ENCODE assay signal across 8 mouse cellular contexts in genomic region chr9:57262795-57263684, GRCm38 (mm10). TPM values are rescaled to one million over a fixed set of nuclear protein-coding genes. Genes with fewer than 3 reads are reported as not detected.
DNase-seq lines count a peak whose midpoint lies in the region; ATAC-seq and TF ChIP-seq lines count a peak whose summit lies in the region.

No protein-coding gene starts in this region.

- peaks cover 11 to 20% of the 10 kb centered on the region in 2 experiments for H3K36me3 ChIP-seq in CH12.LX (replicated peaks in 1 of 2; ENCODE audit: control insufficient read depth in 1 of 2, insufficient read depth in 1 of 2, low read length in 1 of 2)
- no peaks in the 10 kb centered on the region for H3K36me3 ChIP-seq in forebrain, embryonic 16.5 days (ENCODE audit: control insufficient read depth, insufficient read depth)
- H3K36me3 ChIP-seq in liver, embryonic 16.5 days (ENCODE audit: control insufficient read depth, insufficient read depth) = peaks cover 11% of the 10 kb centered on the region

- no peak; the same call in 1 of the 2 replicates for TF ChIP-seq RAD21 in CH12.LX (IDR thresholded peaks at IDR 0.05; ENCODE audit: low read depth, low read length)

- in situ Hi-C loops in CH12.LX (cut with MboI; ENCODE audit: low pct_ligation_motif_present, low pct_unique_long_range_greater_than_20kb, low sequenced_read_pairs) = loop anchor here (5.0 kb wide), 1 partner anchor 79 kb away; no protein-coding TSS in a partner anchor

- no peak for ATAC-seq in forebrain, embryonic 16.5 days
- ATAC-seq in liver, embryonic 16.5 days (ENCODE audit: low read depth) = no peak

- peak; percentile 69 for DNase-seq in embryo, embryonic 10 days (ENCODE audit: low spot score)
- no peak for DNase-seq in embryo, embryonic 10.5 days (ENCODE audit: low spot score)
- no peak for DNase-seq in CH12.LX (ENCODE audit: extremely low read depth)
- DNase-seq in left cerebral cortex, postnatal 10 days (ENCODE audit: extremely low spot score in 1 of 2, low spot score in 2 of 2) = no peak
- DNase-seq in gastrocnemius, postnatal 4 days (ENCODE audit: low spot score in 2 of 2) = no peak
- no peak for DNase-seq in gastrocnemius, postnatal 25 days

- peaks cover 43% of the 10 kb centered on the region for H3K79me2 ChIP-seq in CH12.LX (replicated peaks; ENCODE audit: control insufficient read depth, extremely low read depth, insufficient read depth, poor library complexity, severe bottlenecking)

- intact Hi-C loops in left cerebral cortex, postnatal 10 days (cut with DNase I) = no loop called here

- H3K9ac ChIP-seq in CH12.LX (ENCODE audit: insufficient read depth, low read depth) = peak overlapping the region; percentile 49
- peak overlapping the region; percentile 75 for H3K9ac ChIP-seq in forebrain, embryonic 16.5 days (replicated peaks; ENCODE audit: low read depth, low read length)
- peak overlapping the region; percentile 97 for H3K9ac ChIP-seq in liver, embryonic 16.5 days (ENCODE audit: low read depth, low read length)

- peak overlapping the region; percentile 46 to 93 (median 67) for H3K4me3 ChIP-seq in CH12.LX (replicated peaks in 1 of 3; ENCODE audit: low read depth in 2 of 3, low read length in 2 of 3, poor library complexity in 1 of 3)
- peak overlapping the region; percentile 68 for H3K4me3 ChIP-seq in forebrain, embryonic 16.5 days (replicated peaks; ENCODE audit: low read length)
- H3K4me3 ChIP-seq in liver, embryonic 16.5 days (ENCODE audit: low read depth, low read length) = peak overlapping the region; percentile 90

- peak overlapping the region; percentile 23; the same call in 1 of the 2 replicates for H3K4me2 ChIP-seq in CH12.LX (ENCODE audit: insufficient read depth, low read depth, poor library complexity, severe bottlenecking)
- H3K4me2 ChIP-seq in forebrain, embryonic 16.5 days (ENCODE audit: low read length) = peak overlapping the region; percentile 98
- peak overlapping the region; percentile 92 for H3K4me2 ChIP-seq in liver, embryonic 16.5 days (ENCODE audit: low read depth, low read length)

- peak overlapping the region; percentile 42 for H3K27ac ChIP-seq in CH12.LX (ENCODE audit: insufficient read depth, low read depth)
- no peak overlapping the region for H3K27ac ChIP-seq in forebrain, embryonic 16.5 days (ENCODE audit: low read length)
- H3K27ac ChIP-seq in liver, embryonic 16.5 days (ENCODE audit: low read length) = peak overlapping the region; percentile 41

- 52% methylated on average over 13 of the region's 13 CpGs for WGBS in forebrain, embryonic 16.5 days
- 38% methylated on average over 13 of the region's 13 CpGs for WGBS in liver, embryonic 16.5 days (ENCODE audit: insufficient replicate concordance)

- TF ChIP-seq EP300 in CH12.LX (IDR thresholded peaks at IDR 0.05; ENCODE audit: low read length) = no peak

- TF ChIP-seq CTCF in CH12.LX (conservative IDR thresholded peaks at IDR 0.05 in 1 of 2, IDR thresholded peaks at IDR 0.05 in 1 of 2; ENCODE audit: low read depth in 2 of 2, low read length in 2 of 2) = no peak

- peaks cover 13 to 59% of the 10 kb centered on the region in 2 experiments for H3K4me1 ChIP-seq in CH12.LX (ENCODE audit: control insufficient read depth in 1 of 2, insufficient read depth in 2 of 2)
- H3K4me1 ChIP-seq in forebrain, embryonic 16.5 days (replicated peaks; ENCODE audit: control insufficient read depth, insufficient read depth, low read length) = peaks cover 13% of the 10 kb centered on the region
- H3K4me1 ChIP-seq in liver, embryonic 16.5 days (ENCODE audit: control insufficient read depth, low read depth, low read length) = peaks cover 36% of the 10 kb centered on the region

- no peak for TF ChIP-seq POLR2A in CH12.LX (IDR thresholded peaks at IDR 0.05; ENCODE audit: low read depth, low read length)

- no peaks in the 10 kb centered on the region for H3K27me3 ChIP-seq in CH12.LX (replicated peaks)
- 0 out of 2 replicates have a peak, but pooled peaks cover 4% of the 10 kb centered on the region for H3K27me3 ChIP-seq in forebrain, embryonic 16.5 days (replicated peaks; ENCODE audit: control insufficient read depth, insufficient read depth, low read length)
- no peaks in the 10 kb centered on the region for H3K27me3 ChIP-seq in liver, embryonic 16.5 days (ENCODE audit: control insufficient read depth, insufficient read depth, low read depth, low read length)

- no peaks in the 10 kb centered on the region for H3K9me3 ChIP-seq in CH12.LX (replicated peaks; ENCODE audit: low read length)
- H3K9me3 ChIP-seq in forebrain, embryonic 16.5 days (ENCODE audit: control insufficient read depth, low read length) = no peaks in the 10 kb centered on the region
- H3K9me3 ChIP-seq in liver, embryonic 16.5 days (replicated peaks; ENCODE audit: control insufficient read depth, low read length) = no peaks in the 10 kb centered on the region

- dilution Hi-C loops in CH12.LX (cut with MboI; ENCODE audit: extremely low pct_ligation_motif_present, extremely low pct_unique_long_range_greater_than_20kb, low sequenced_read_pairs) = no loop called here

TF ChIP-seq in CH12.LX, 34 proteins besides CTCF, POLR2A, EP300 and RAD21:
- TF ChIP-seq IRF4 (IDR thresholded peaks at IDR 0.05; ENCODE audit: low read depth, low read length) = 0 out of 2 replicates have a peak, but pooled peaks have one; percentile 3
- TF ChIP-seq MAX (IDR thresholded peaks at IDR 0.05; ENCODE audit: low read length) = 0 out of 2 replicates have a peak, but pooled peaks have one; percentile 12
- TF ChIP-seq HCFC1 (IDR thresholded peaks at IDR 0.05; ENCODE audit: low read depth, low read length) = no peak
- peak; percentile 49 for TF ChIP-seq USF1 (IDR thresholded peaks at IDR 0.05; ENCODE audit: low read depth, low read length)
- TF ChIP-seq BHLHE40 (IDR thresholded peaks at IDR 0.05; ENCODE audit: low read depth, low read length) = no peak
- TF ChIP-seq PAX5 (IDR thresholded peaks at IDR 0.05; ENCODE audit: low read length) = no peak
- peak; percentile 35; the same call in 1 of the 2 replicates for TF ChIP-seq USF2 (conservative IDR thresholded peaks at IDR 0.05; ENCODE audit: low read depth, low read length)
- no peak for TF ChIP-seq RCOR1 (conservative IDR thresholded peaks at IDR 0.05; ENCODE audit: low read depth, low read length)
- TF ChIP-seq ELF1 (IDR thresholded peaks at IDR 0.05; ENCODE audit: low read depth, low read length) = no peak
- TF ChIP-seq POLR2AphosphoS2 (IDR thresholded peaks at IDR 0.05; ENCODE audit: low read depth, low read length) = no peak
- no peak for TF ChIP-seq KAT2A (IDR thresholded peaks at IDR 0.05; ENCODE audit: insufficient replicate concordance, low read length)
- TF ChIP-seq UBTF (IDR thresholded peaks at IDR 0.05; ENCODE audit: low read depth, low read length) = no peak
- no peak for TF ChIP-seq ZMIZ1 (IDR thresholded peaks at IDR 0.05; ENCODE audit: low read depth, low read length)
- TF ChIP-seq NELFE (IDR thresholded peaks at IDR 0.05; ENCODE audit: low read depth, low read length) = no peak; the same call in 1 of the 2 replicates
- TF ChIP-seq JUN (IDR thresholded peaks at IDR 0.05; ENCODE audit: insufficient read depth, low read depth, low read length) = no peak
- no peak for TF ChIP-seq TBP (conservative IDR thresholded peaks at IDR 0.05; ENCODE audit: low read depth, low read length)

RNA-seq across cellular contexts. Expression of gene 1700017B05Rik, which starts 0.6 kb away (rescaled TPM):
- total RNA-seq in CH12.LX (2012; rRNA removed) = 38.6 and 49.4 TPM in 2 replicates
- total RNA-seq in CH12.LX (2014; rRNA removed) = 23.4 and 26.4 TPM in 2 replicates
- polyA plus RNA-seq in CH12.LX (2012; ENCODE audit: insufficient read length, low read depth) = 51.2 and 56.0 TPM in 2 replicates
- 4.7 and 5.6 TPM in 2 replicates for polyA plus RNA-seq in forebrain, embryonic 16.5 days (2015; fragmentation: Nextera tagmentation; extraction: Ambion mirVana)
- 14.1 and 16.9 TPM in 2 replicates for polyA plus RNA-seq in liver, embryonic 16.5 days (2015; fragmentation: Nextera tagmentation; extraction: Ambion mirVana)
- total RNA-seq in left cerebral cortex, postnatal 10 days (2021) = 10 to 100 TPM; 12.1 to 15.7 TPM
- total RNA-seq in gastrocnemius, postnatal 4 days (2021) = 10 to 100 TPM; 12.7 to 14.8 TPM
- 1 to 10 TPM; 2.9 to 5.2 TPM for total RNA-seq in gastrocnemius, postnatal 25 days (2021)

RNA-seq across cellular contexts. Expression of gene Trcg1, which starts 26.7 kb away (rescaled TPM):
- total RNA-seq in CH12.LX (2012; rRNA removed) = not detected in 2 replicates
- total RNA-seq in CH12.LX (2014; rRNA removed) = not detected in 2 replicates
- not detected in 2 replicates for polyA plus RNA-seq in CH12.LX (2012; ENCODE audit: insufficient read length, low read depth)
- polyA plus RNA-seq in forebrain, embryonic 16.5 days (2015; fragmentation: Nextera tagmentation; extraction: Ambion mirVana) = not detected in 2 replicates
- not detected in 2 replicates for polyA plus RNA-seq in liver, embryonic 16.5 days (2015; fragmentation: Nextera tagmentation; extraction: Ambion mirVana)
- not detected for total RNA-seq in left cerebral cortex, postnatal 10 days (2021)
- total RNA-seq in gastrocnemius, postnatal 4 days (2021) = not detected
- not detected for total RNA-seq in gastrocnemius, postnatal 25 days (2021)

Comparison
In these comparisons a context has a peak if more than half of its experiments do, and no peak if none do; other contexts are left out.
1. H3K4me2 ChIP-seq: peak in every context shown above with its lines; median percentile 98 in forebrain, embryonic 16.5 days; 92 in liver, embryonic 16.5 days; 23 in CH12.LX.